Mouse (Mus musculus) ES-Bruce4 (cell line): ENCODE data around the gene Spsb1.

Experiments used
- CTCF ChIP-seq: IDR thresholded peaks from one replicate; pipeline ENCODE4 v1.8.1; 2011; ENCODE audit warnings: low read depth, low read length
- POLR2A ChIP-seq: IDR thresholded peaks from one replicate; pipeline ENCODE4 v1.8.1; 2011; ENCODE audit warnings: low read length; ENCODE audit not compliant: insufficient read depth

GRCm38 (mm10) chr4:149959816-149960215 is 5.0 kb upstream of the Spsb1 start:
- TF ChIP-seq POLR2A (no peak), CTCF (no peak)
